Mouse (Mus musculus) G1E-ER4 (cell line): ENCODE data around the gene Mrpl33. TPM values are rescaled to one million over a fixed set of nuclear protein-coding genes. Genes with fewer than 3 reads are reported as not detected.

Experiments used
- GATA1 ChIP-seq: IDR thresholded peaks from one replicate; pipeline ENCODE4 v1.8.0; 2012; ENCODE audit warnings: low read length, inconsistent platforms
- polyA plus RNA-seq: library from polyadenylated mRNA; stranded (reverse); fragments of >175 nt; gene quantifications from 2 replicates; pipeline ENCODE4 v1.2.3, GENCODE M21; 2012

Gene Mrpl33
- polyA plus RNA-seq, 1 experiment: 4.0 TPM

- TF ChIP-seq GATA1: no peak
These were observed 13.5 kb upstream of the Mrpl33 start for GRCm38 (mm10) chr5:31583261-31583660.

DNA sequence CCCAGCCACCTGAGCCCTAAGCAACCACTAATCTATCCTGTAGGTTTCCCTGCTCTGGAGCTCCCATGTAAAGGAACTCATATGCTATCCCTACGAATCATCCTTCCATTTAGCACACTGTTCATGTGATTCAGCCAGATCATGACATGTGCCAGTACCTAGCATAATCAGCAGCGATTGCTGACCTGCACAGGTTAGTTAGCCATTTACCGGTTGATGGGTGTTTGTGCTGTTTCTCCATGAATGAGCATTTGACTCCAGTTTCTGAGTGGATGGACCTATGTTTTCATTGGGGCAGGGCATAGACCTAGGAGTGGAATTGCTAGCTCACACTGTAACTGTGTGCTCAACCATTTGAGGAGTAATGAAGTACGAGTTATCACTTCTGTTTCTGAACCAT, 11.2 kb upstream of the Mrpl33 start:
- TF ChIP-seq GATA1: no peak

DNA sequence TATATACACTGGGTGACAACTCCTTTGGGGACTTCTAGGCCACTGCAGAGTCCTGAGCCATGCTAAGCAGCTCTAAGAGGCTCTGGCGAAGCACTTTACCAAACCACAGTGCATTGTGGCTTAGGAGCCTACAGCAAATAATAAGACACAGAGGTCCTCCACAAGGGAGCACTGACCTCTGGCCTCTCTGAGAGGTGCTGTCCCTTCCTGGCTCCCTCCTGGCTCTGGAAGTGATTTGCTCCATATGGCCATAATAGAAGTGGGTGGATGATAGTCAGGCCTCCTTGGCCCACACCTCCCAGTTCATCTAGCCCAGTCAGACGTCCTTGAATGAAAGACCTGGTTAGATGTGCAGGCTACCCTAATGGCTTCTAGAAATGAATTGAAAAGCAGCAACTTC, 8.7 kb upstream of the Mrpl33 start:
- TF ChIP-seq GATA1: no peak

DNA sequence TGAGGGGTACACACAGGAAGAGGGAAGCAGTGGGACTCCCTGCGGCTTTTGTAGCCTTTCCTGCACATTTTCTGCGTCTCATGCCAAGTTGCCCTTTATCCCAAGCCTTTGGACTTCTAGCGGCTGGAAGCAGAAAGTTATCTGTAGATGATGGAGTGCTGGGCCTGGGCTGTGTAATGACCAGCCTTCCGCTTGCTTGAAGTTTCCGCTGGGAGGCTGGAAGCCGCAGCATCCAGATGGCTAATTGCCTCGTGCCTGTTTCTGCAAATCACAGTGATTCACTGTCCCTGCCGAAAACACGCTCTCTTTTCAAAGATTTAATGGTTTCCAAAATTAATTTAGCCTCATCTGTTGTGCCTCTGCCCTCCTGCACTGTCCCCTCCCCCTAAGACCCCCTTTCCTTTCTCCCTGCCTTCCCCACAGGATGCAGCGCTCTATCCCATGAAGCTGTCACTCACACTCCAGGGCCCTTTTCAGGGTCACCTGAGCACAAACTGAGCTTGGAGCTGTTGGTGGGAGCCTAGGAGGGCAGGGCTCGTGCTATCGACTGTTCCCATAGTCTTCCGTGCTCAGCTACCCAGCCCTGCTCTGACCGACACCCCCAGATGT, 6.9 kb upstream of the Mrpl33 start:
- no peak for TF ChIP-seq GATA1

DNA sequence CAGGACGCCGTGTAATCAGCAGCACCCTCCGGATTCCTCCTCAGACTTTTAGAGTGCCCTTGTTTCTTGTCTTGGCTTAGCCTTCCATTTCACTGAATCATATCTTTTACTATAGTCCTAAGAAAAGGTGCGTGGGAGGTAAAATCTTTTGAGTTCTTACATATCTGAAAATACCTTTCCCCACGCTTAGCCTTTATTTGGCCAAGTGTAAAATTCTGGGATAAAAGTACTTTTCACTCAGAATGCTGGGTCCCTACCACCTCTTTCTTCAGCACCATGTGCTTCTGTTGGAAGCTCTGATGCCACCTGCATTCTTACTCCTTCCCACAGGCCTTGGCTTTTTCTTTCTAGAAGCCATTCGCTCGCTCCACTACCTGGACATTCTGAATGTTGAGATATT, 5.6 kb upstream of the Mrpl33 start:
- no peak for TF ChIP-seq GATA1

DNA sequence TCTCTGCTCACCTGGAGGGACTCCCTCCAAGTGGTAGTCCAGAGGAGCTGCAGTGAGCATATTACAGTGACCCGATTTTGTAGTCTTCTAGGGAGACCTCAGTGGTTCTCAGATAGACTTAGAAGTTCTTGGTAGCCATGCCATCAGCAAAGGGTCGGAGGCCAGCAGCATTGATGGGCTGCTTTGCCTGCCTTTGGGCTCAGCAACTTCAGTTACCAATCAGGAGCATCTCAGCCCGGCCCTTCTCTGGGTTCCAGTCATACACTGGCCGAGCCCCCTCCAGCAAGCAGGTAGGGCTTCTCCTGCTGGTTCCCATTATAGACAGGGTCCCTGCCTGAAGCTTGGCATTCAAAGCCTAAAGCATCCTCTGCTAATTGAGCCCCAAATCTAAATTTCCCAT, 867 bp upstream of the Mrpl33 start:
- TF ChIP-seq GATA1: no peak

DNA sequence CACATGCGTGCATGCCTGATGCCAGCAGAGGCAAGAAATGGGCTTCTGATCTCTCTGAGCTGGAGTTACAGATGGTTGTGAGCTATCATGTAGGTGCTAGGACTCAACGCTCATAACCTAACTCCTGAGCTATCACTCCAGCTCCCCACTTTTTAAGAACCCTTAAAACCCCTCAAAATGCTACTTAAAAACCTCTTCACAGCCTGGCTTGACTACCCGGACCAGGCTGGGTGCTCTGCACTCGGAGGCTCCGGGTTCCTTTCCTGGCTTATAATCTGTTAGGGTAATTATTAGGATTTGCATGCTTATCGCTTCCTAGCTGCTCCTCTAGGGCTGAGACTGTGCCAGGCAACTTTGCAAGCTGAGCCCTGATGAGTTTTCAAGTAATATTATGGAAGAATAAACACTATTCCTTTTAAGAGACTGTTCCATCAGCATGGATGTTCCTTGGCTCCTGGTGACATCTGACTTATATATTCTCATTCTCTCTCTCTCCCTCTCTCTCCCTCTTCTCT, 752 bp downstream of the Mrpl33 start:
- TF ChIP-seq GATA1: no peak

DNA sequence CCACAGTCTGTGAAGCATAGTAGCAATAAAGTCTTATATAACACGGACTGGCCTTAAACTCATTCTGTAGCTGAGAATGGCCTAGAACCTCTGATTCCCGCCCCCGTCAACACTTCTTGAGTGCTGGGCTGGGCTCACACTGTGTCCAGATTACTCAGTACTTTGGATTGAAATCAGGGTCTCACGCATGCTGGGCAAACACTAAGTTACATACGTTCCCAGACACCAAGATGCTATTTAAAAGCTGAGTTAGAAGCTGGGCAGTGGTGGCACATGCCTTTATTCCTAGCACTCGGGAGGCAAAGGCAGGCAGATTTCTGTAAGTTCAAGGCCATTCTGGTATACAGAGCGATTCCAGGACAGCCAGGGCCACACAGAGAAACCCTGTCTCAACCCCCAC, 1.4 kb downstream of the Mrpl33 start:
- TF ChIP-seq GATA1: no peak

- no peak for TF ChIP-seq GATA1
These were observed 1.8 kb downstream of the Mrpl33 start for GRCm38 (mm10) chr5:31598579-31598978.

DNA sequence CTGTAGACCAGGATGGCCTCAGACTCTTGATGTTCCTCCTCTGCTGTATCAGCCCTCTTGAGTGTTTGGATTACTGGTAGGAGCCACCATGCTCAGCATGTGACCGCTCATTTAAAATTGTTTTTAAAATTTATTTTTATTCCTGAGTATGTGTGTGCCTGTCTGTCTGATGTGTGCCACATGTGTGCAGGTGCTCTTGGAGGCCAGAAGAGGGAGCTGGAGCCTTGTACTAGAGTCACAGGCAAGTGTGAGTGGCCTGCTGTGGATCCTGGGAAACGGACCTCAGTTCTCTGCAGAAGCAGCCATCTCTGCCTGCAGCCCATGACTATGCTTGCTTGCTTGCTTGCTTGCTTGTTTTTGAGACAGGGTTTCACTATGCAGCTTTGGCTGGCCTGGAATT, 2.4 kb downstream of the Mrpl33 start:
- no peak for TF ChIP-seq GATA1

GRCm38 (mm10) chr5:31601162-31601722, 4.5 kb downstream of the Mrpl33 start:
- no peak for TF ChIP-seq GATA1

- TF ChIP-seq GATA1: no peak
These were observed 5.6 kb downstream of the Mrpl33 start for GRCm38 (mm10) chr5:31602377-31602776.

DNA sequence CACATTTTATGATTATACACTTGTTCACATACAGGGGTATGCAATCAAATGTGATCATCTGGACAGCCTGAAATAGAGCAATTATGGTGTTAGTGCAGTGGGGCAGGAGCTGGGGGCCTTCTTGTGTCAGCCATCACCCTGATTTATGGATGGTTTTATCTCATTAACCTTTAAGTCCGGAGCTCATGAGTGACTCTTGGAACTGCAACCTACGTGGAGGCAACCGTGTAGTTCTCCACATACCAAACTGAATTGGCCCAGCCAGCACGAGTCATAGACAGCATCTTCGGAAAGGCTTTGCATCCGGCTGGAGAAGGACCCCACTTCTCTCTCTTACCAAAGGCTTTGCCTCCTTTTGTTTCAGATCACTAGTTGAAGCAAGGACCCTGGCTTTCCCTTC, 7.0 kb downstream of the Mrpl33 start:
- no peak for TF ChIP-seq GATA1

DNA sequence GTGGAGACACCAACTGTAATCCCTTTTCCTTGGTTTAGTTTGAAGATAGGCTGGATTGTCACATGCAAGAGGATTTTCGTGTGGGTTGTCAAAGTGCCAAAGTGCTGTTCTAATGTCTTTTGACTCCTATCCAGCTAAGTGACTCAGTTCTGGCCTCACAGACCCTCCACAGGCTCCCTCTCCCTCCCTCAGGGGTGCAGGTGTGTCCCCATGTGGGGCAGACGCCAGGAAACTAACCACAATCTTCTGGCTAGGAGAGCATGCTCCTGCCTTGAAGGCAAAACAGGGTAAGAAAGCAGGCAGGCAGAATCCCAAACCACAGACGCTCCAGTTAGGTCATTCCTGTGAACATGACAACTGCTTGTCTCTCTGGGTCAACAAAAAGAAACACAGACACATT, 9.4 kb downstream of the Mrpl33 start:
- no peak for TF ChIP-seq GATA1

- no peak for TF ChIP-seq GATA1
These were observed 13.8 kb downstream of the Mrpl33 start for GRCm38 (mm10) chr5:31610376-31611086.

GRCm38 (mm10) chr5:31611186-31611585, 14.5 kb downstream of the Mrpl33 start:
- TF ChIP-seq GATA1: no peak

DNA sequence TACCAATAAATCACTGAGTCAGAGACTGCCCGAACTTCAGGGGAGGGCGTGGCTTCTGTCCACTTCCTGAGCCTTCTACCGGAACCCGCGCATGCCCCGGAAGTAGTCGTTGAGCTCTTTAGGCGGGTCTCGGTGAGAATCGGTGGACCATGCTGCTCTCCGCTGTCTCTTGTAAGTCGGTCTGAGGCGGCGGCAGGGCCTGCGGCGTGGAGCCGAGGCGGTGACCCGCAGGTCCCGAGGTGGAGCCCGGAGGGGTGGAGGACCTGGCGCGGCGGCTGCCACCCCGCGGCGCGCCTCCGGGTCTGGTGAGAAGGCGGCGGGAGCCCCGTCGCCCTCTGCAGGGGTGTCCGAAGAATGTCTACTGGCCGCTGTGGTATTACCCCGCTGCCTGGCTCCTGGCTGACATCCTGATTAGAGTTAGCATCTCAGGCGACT, 17.1 kb downstream of the Mrpl33 start:
- no peak for TF ChIP-seq GATA1
